Mouse (Mus musculus): ENCODE data around the gene Rps6kb1. TPM values are rescaled to one million over a fixed set of nuclear protein-coding genes. Genes with fewer than 3 reads are reported as not detected.

Rps6kb1 gene
- 59.0 and 61.1 TPM in 2 replicates for polyA plus RNA-seq (2015; fragmentation: Nextera tagmentation; extraction: Ambion mirVana)

GRCm38 (mm10) chr11:86544639-86545299, at the start of gene Rps6kb1, which contains the start of gene Tubd1:
Gene Rps6kb1 (minus strand): TSS chr11:86544805.
Gene Tubd1 (plus strand): TSS chr11:86544991.
- Histone ChIP-seq H3K4me1 (peaks cover 21% of the 10 kb centered on the region), H3K9ac (peak within 1 kb of the TSS; percentile 87), H3K27ac (peak within 1 kb of the TSS; percentile 84), H3K9me3 (no peaks in the 10 kb centered on the region), H3K4me2 (peak within 1 kb of the TSS; percentile 76), H3K4me3 (peak within 1 kb of the TSS; percentile 77), H3K27me3 (no peaks in the 10 kb centered on the region), H3K36me3 (peaks cover 7% of the 10 kb centered on the region; the same call in 1 of the 2 replicates)
- under 1% methylated on average over 43 of the region's 43 CpGs for WGBS
- peak; percentile 98 for ATAC-seq (ENCODE audit: borderline replicate concordance, extremely low read depth, low FRiP score, low TSS enrichment)

GRCm38 (mm10) chr11:86593443-86593842, 48.8 kb upstream of the Rps6kb1 start:
- Histone ChIP-seq H3K27me3 (no peaks in the 10 kb centered on the region), H3K4me1 (peaks cover 23% of the 10 kb centered on the region), H3K27ac (peak overlapping the region; percentile 79), H3K4me3 (no peak overlapping the region), H3K9me3 (no peaks in the 10 kb centered on the region), H3K9ac (no peak overlapping the region), H3K36me3 (no peaks in the 10 kb centered on the region), H3K4me2 (no peak overlapping the region; the same call in 1 of the 2 replicates)
- WGBS = 64% methylated on average over 5 of the region's 5 CpGs
- ATAC-seq (ENCODE audit: borderline replicate concordance, extremely low read depth, low FRiP score, low TSS enrichment) = no peak

GRCm38 (mm10) chr11:86592993-86593392, 48.4 kb upstream of the Rps6kb1 start:
- H3K4me2 ChIP-seq = no peak overlapping the region; the same call in 1 of the 2 replicates
- H3K27me3 ChIP-seq = no peaks in the 10 kb centered on the region
- no peaks in the 10 kb centered on the region for H3K9me3 ChIP-seq
- peaks cover 26% of the 10 kb centered on the region for H3K4me1 ChIP-seq
- H3K27ac ChIP-seq = peak overlapping the region; percentile 79
- H3K9ac ChIP-seq = no peak overlapping the region
- H3K36me3 ChIP-seq = no peaks in the 10 kb centered on the region
- WGBS = 11% methylated on average over 3 of the region's 3 CpGs
- no peak overlapping the region for H3K4me3 ChIP-seq
- ATAC-seq (ENCODE audit: borderline replicate concordance, extremely low read depth, low FRiP score, low TSS enrichment) = peak; percentile 73

- no peaks in the 10 kb centered on the region for H3K9me3 ChIP-seq
- ATAC-seq (ENCODE audit: borderline replicate concordance, extremely low read depth, low FRiP score, low TSS enrichment) = no peak
These were observed 47.5 kb upstream of the Rps6kb1 start for GRCm38 (mm10) chr11:86591931-86592616.

GRCm38 (mm10) chr11:86591301-86591845, 46.8 kb upstream of the Rps6kb1 start:
- ATAC-seq (ENCODE audit: borderline replicate concordance, extremely low read depth, low FRiP score, low TSS enrichment) = no peak
- Histone ChIP-seq H3K4me3 (no peak overlapping the region), H3K4me2 (no peak overlapping the region), H3K36me3 (no peaks in the 10 kb centered on the region), H3K9ac (no peak overlapping the region), H3K27me3 (no peaks in the 10 kb centered on the region), H3K9me3 (no peaks in the 10 kb centered on the region), H3K4me1 (peaks cover 39% of the 10 kb centered on the region), H3K27ac (no peak overlapping the region)
- 72% methylated on average over 4 of the region's 4 CpGs for WGBS

More at GRCm38 (mm10) chr11:86591931-86592616, 47.5 kb upstream of the Rps6kb1 start:
- Histone ChIP-seq H3K4me2 (no peak overlapping the region), H3K36me3 (no peaks in the 10 kb centered on the region), H3K27ac (peak overlapping the region; percentile 79), H3K4me3 (no peak overlapping the region), H3K27me3 (no peaks in the 10 kb centered on the region), H3K9ac (no peak overlapping the region), H3K4me1 (peaks cover 33% of the 10 kb centered on the region)
- 77% methylated on average over 2 of the region's 2 CpGs for WGBS

- Histone ChIP-seq H3K27me3 (no peaks in the 10 kb centered on the region), H3K9me3 (no peaks in the 10 kb centered on the region), H3K9ac (no peak overlapping the region), H3K27ac (no peak overlapping the region), H3K36me3 (no peaks in the 10 kb centered on the region), H3K4me3 (no peak overlapping the region), H3K4me1 (peaks cover 42% of the 10 kb centered on the region), H3K4me2 (no peak overlapping the region)
- WGBS = 69% methylated on average over 10 of the region's 10 CpGs
- ATAC-seq (ENCODE audit: borderline replicate concordance, extremely low read depth, low FRiP score, low TSS enrichment) = no peak
These were observed 46.0 kb upstream of the Rps6kb1 start for GRCm38 (mm10) chr11:86590579-86590978.

- Histone ChIP-seq H3K36me3 (no peaks in the 10 kb centered on the region), H3K4me2 (no peak overlapping the region), H3K9ac (no peak overlapping the region), H3K4me1 (peaks cover 44% of the 10 kb centered on the region), H3K27ac (no peak overlapping the region), H3K9me3 (no peaks in the 10 kb centered on the region), H3K4me3 (no peak overlapping the region), H3K27me3 (no peaks in the 10 kb centered on the region)
- ATAC-seq (ENCODE audit: borderline replicate concordance, extremely low read depth, low FRiP score, low TSS enrichment) = no peak
- 81% methylated on average over 4 of the region's 4 CpGs for WGBS
These were observed 45.5 kb upstream of the Rps6kb1 start for GRCm38 (mm10) chr11:86590066-86590465.

- H3K4me1 ChIP-seq = peaks cover 50% of the 10 kb centered on the region
- WGBS = 88% methylated on average over 4 of the region's 4 CpGs
- H3K36me3 ChIP-seq = no peaks in the 10 kb centered on the region; the same call in 1 of the 2 replicates
- ATAC-seq (ENCODE audit: borderline replicate concordance, extremely low read depth, low FRiP score, low TSS enrichment) = no peak
- H3K4me3 ChIP-seq = no peak overlapping the region
- H3K9me3 ChIP-seq = no peaks in the 10 kb centered on the region
- H3K4me2 ChIP-seq = no peak overlapping the region
- H3K27ac ChIP-seq = no peak overlapping the region
- H3K9ac ChIP-seq = no peak overlapping the region
- H3K27me3 ChIP-seq = no peaks in the 10 kb centered on the region
These were observed 44.1 kb upstream of the Rps6kb1 start for GRCm38 (mm10) chr11:86588583-86589298.

GRCm38 (mm10) chr11:86587830-86588229, 43.2 kb upstream of the Rps6kb1 start:
- WGBS = 25% methylated on average over 7 of the region's 7 CpGs
- Histone ChIP-seq H3K9me3 (no peaks in the 10 kb centered on the region), H3K4me3 (peak overlapping the region; percentile 49; the same call in 1 of the 2 replicates), H3K27ac (peak overlapping the region; percentile 93), H3K27me3 (no peaks in the 10 kb centered on the region), H3K36me3 (no peaks in the 10 kb centered on the region; the same call in 1 of the 2 replicates), H3K4me1 (peaks cover 41% of the 10 kb centered on the region), H3K9ac (no peak overlapping the region), H3K4me2 (peak overlapping the region; percentile 62)
- ATAC-seq (ENCODE audit: borderline replicate concordance, extremely low read depth, low FRiP score, low TSS enrichment) = no peak

- H3K36me3 ChIP-seq = no peaks in the 10 kb centered on the region; the same call in 1 of the 2 replicates
- no peaks in the 10 kb centered on the region for H3K27me3 ChIP-seq
- peak overlapping the region; percentile 62 for H3K9ac ChIP-seq
- no peaks in the 10 kb centered on the region for H3K9me3 ChIP-seq
- WGBS = 3% methylated on average over 15 of the region's 15 CpGs
- ATAC-seq (ENCODE audit: borderline replicate concordance, extremely low read depth, low FRiP score, low TSS enrichment) = peak; percentile 90
- H3K4me3 ChIP-seq = peak overlapping the region; percentile 49
- H3K4me2 ChIP-seq = peak overlapping the region; percentile 62
- H3K4me1 ChIP-seq = peaks cover 36% of the 10 kb centered on the region
- peak overlapping the region; percentile 93 for H3K27ac ChIP-seq
These were observed 42.5 kb upstream of the Rps6kb1 start for GRCm38 (mm10) chr11:86586868-86587792.

All from lung, embryonic 15.5 days (tissue).